ENCODE assay signal across 9 mouse cellular contexts in genomic region chr4:123898696-123899095, GRCm38 (mm10). TPM values are rescaled to one million over a fixed set of nuclear protein-coding genes. Genes with fewer than 3 reads are reported as not detected.
DNase-seq lines count a peak whose midpoint lies in the region; ATAC-seq lines count a peak whose summit lies in the region.
"Had no signal": no experiment of that assay in that cellular context is flagged by ENCODE, and none has a peak within 500 bp of the region (broad histone marks: within the 10 kb centered on the region; RNA-seq: fewer than 3 reads in every experiment).

No protein-coding gene starts in this region.

- DNase-seq in adrenal gland, adult (ENCODE audit: inconsistent age in 2 of 2, low spot score in 1 of 2) = peak; percentile 31 to 73
- DNase-seq in adrenal gland, adult 2 months = no peak
- peak; percentile 34 for DNase-seq in layer of hippocampus, adult 11-12 months (ENCODE audit: low spot score)
- DNase-seq in layer of hippocampus, adult 9-10 months (ENCODE audit: low spot score) = no peak
- DNase-seq in ES-CJ7 (ENCODE audit: low read depth, low spot score) = peak; percentile 47
- peak; percentile 27 to 52 for DNase-seq in layer of hippocampus, postnatal 14 days (ENCODE audit: low spot score in 2 of 2)
- DNase-seq in retina, embryonic 14.5 days (ENCODE audit: low spot score) = peak; percentile 82

- peak; percentile 72 for ATAC-seq in common myeloid progenitor, adult 5-6 weeks (replicated peaks; ENCODE audit: low read depth, poor library complexity, severe bottlenecking)

RNA-seq across cellular contexts. Expression of gene Mycbp, which starts 5.9 kb away (rescaled TPM):
- total RNA-seq in adrenal gland, adult 2 months (2021) = 10 to 100 TPM; 41.7 to 52.8 TPM
- 8.0 and 9.2 TPM in 2 replicates for polyA plus RNA-seq in adrenal gland, adult 2 months (2012; rRNA removed)
- total RNA-seq in common myeloid progenitor, adult 5-6 weeks (2017) = 24.9 and 32.3 TPM in 2 replicates
- total RNA-seq in layer of hippocampus, postnatal 14 days (2021) = 10 to 100 TPM; 11.8 to 12.6 TPM

RNA-seq across cellular contexts. Expression of gene Rragc, which starts 18.6 kb away (rescaled TPM):
- 10 to 100 TPM; 84.3 to 91.4 TPM for total RNA-seq in adrenal gland, adult 2 months (2021)
- 39.6 and 42.8 TPM in 2 replicates for polyA plus RNA-seq in adrenal gland, adult 2 months (2012; rRNA removed)
- total RNA-seq in common myeloid progenitor, adult 5-6 weeks (2017) = 42.1 and 57.7 TPM in 2 replicates
- total RNA-seq in layer of hippocampus, postnatal 14 days (2021) = 10 to 100 TPM; 51.5 TPM

RNA-seq across cellular contexts. Expression of gene 4930535I16Rik, which starts 19.1 kb away (rescaled TPM):
- total RNA-seq in adrenal gland, adult 2 months (2021) = not detected
- polyA plus RNA-seq in adrenal gland, adult 2 months (2012; rRNA removed) = 0.54 and 0.82 TPM in 2 replicates
- total RNA-seq in common myeloid progenitor, adult 5-6 weeks (2017) = not detected in 2 replicates
- total RNA-seq in layer of hippocampus, postnatal 14 days (2021) = not detected
- total RNA-seq: gastrocnemius, postnatal 36 days had no signal

RNA-seq across cellular contexts. Expression of gene 4933427I04Rik, which starts 39.2 kb away (rescaled TPM):
- not detected for total RNA-seq in adrenal gland, adult 2 months (2021)
- not detected in 2 replicates for polyA plus RNA-seq in adrenal gland, adult 2 months (2012; rRNA removed)
- total RNA-seq in common myeloid progenitor, adult 5-6 weeks (2017) = not detected in 2 replicates
- total RNA-seq in layer of hippocampus, postnatal 14 days (2021) = not detected
- total RNA-seq: gastrocnemius, postnatal 36 days had no signal

Comparison
In these comparisons a context has a peak if more than half of its experiments do, and no peak if none do; other contexts are left out.
1. DNase-seq: peak in adrenal gland, adult (2 of 2), layer of hippocampus, adult 11-12 months (single experiment), ES-CJ7 (single experiment), layer of hippocampus, postnatal 14 days (2 of 2) and retina, embryonic 14.5 days (single experiment); none in adrenal gland, adult 2 months (single experiment) and layer of hippocampus, adult 9-10 months (single experiment).